Mouse (Mus musculus): ENCODE data around the gene Gm17622.

The Gm17622 gene

GRCm38 (mm10) chr13:96510635-96511034 is 20.1 kb downstream of the Gm17622 start:
- DNase-seq (ENCODE audit: low spot score): no peak

- no peak for DNase-seq (ENCODE audit: low spot score)
Observed at GRCm38 (mm10) chr13:96511262-96511661, 20.7 kb downstream of the Gm17622 start.

GRCm38 (mm10) chr13:96511893-96512292 is 21.4 kb downstream of the Gm17622 start:
- DNase-seq (ENCODE audit: low spot score): no peak

GRCm38 (mm10) chr13:96514154-96514942 is 23.8 kb downstream of the Gm17622 start:
- DNase-seq (ENCODE audit: low spot score): no peak

- no peak for DNase-seq (ENCODE audit: low spot score)
Observed at GRCm38 (mm10) chr13:96516249-96516648, 25.7 kb downstream of the Gm17622 start.

- no peak for DNase-seq (ENCODE audit: low spot score)
Observed at GRCm38 (mm10) chr13:96517335-96517734, 26.8 kb downstream of the Gm17622 start.

- DNase-seq (ENCODE audit: low spot score): no peak
Observed at GRCm38 (mm10) chr13:96521294-96521693, 30.8 kb downstream of the Gm17622 start.

- DNase-seq (ENCODE audit: low spot score): no peak
Observed at GRCm38 (mm10) chr13:96527022-96527421, 36.5 kb downstream of the Gm17622 start.

- no peak for DNase-seq (ENCODE audit: low spot score)
Observed at GRCm38 (mm10) chr13:96527856-96528255, 37.3 kb downstream of the Gm17622 start.

- no peak for DNase-seq (ENCODE audit: low spot score)
Observed at GRCm38 (mm10) chr13:96528776-96529175, 38.2 kb downstream of the Gm17622 start.

- DNase-seq (ENCODE audit: low spot score): no peak
Observed at GRCm38 (mm10) chr13:96529542-96529941, 39.0 kb downstream of the Gm17622 start.

GRCm38 (mm10) chr13:96530064-96530463 is 39.5 kb downstream of the Gm17622 start:
- DNase-seq (ENCODE audit: low spot score): no peak

GRCm38 (mm10) chr13:96532176-96532575 is 41.6 kb downstream of the Gm17622 start:
- no peak for DNase-seq (ENCODE audit: low spot score)

GRCm38 (mm10) chr13:96533742-96534141 is 43.2 kb downstream of the Gm17622 start:
- no peak for DNase-seq (ENCODE audit: low spot score)

- no peak for DNase-seq (ENCODE audit: low spot score)
Observed at GRCm38 (mm10) chr13:96536821-96537572, 46.5 kb downstream of the Gm17622 start.

GRCm38 (mm10) chr13:96538103-96538502 is 47.6 kb downstream of the Gm17622 start:
- DNase-seq (ENCODE audit: low spot score): no peak
